Mouse (Mus musculus) limb, embryonic 14.5 days (tissue): ENCODE data around the gene Kcnk13. TPM values are rescaled to one million over a fixed set of nuclear protein-coding genes. Genes with fewer than 3 reads are reported as not detected.

Experiments
- ATAC-seq: fragments of 200-750 bp; cut with Nextera tagmentation; 2 replicates; pipeline ENCODE4 v1.8.0; 2017; ENCODE audit warnings: low read depth, moderate number of reproducible peaks, moderate TSS enrichment; ENCODE audit not compliant: low FRiP score
- DNase-seq: peaks from one replicate; pipeline ENCODE4 v3.0.0-alpha.2; 2015; ENCODE audit warnings: low spot score
- H3K27ac ChIP-seq: fragments of 300-500 bp; sonication (generic); replicated peaks from 2 replicates; pipeline ENCODE4 v1.5.1; 2014; ENCODE audit warnings: low read depth, mild to moderate bottlenecking, low read length, moderate library complexity, mixed read lengths
- H3K27me3 ChIP-seq: fragments of 300-500 bp; sonication (generic); 2 replicates; pipeline ENCODE4 v1.6.1; 2014; ENCODE audit warnings: low read length, mixed read lengths; ENCODE audit not compliant: control insufficient read depth, insufficient read depth
- H3K36me3 ChIP-seq: fragments of 300-500 bp; sonication (generic); 2 replicates; pipeline ENCODE4 v1.6.1; 2014; ENCODE audit warnings: mild to moderate bottlenecking, low read length, moderate library complexity, mixed read lengths; ENCODE audit not compliant: control insufficient read depth, insufficient read depth
- H3K4me1 ChIP-seq: fragments of 300-500 bp; sonication (generic); 2 replicates; pipeline ENCODE4 v1.6.1; 2014; ENCODE audit warnings: antibody characterized with exemption, low read length, mixed read lengths; ENCODE audit not compliant: control insufficient read depth, insufficient read depth
- H3K4me2 ChIP-seq: fragments of 300-500 bp; sonication (generic); replicated peaks from 2 replicates; pipeline ENCODE4 v1.6.1; 2014; ENCODE audit warnings: low read depth, mild to moderate bottlenecking, low read length, moderate library complexity; ENCODE audit not compliant: severe bottlenecking
- H3K4me3 ChIP-seq: fragments of 300-500 bp; sonication (generic); replicated peaks from 2 replicates; pipeline ENCODE4 v1.5.1; 2014; ENCODE audit warnings: low read length
- H3K9ac ChIP-seq: fragments of 300-500 bp; sonication (generic); 2 replicates; pipeline ENCODE4 v1.6.1; 2014; ENCODE audit warnings: mild to moderate bottlenecking, low read depth, low read length, moderate library complexity; ENCODE audit not compliant: severe bottlenecking
- H3K9me3 ChIP-seq: fragments of 300-500 bp; sonication (generic); 2 replicates; pipeline ENCODE4 v1.6.1; 2016; ENCODE audit warnings: low read length; ENCODE audit not compliant: control insufficient read depth
- POLR2A ChIP-seq: fragments of 200-500 bp; IDR thresholded peaks from 2 replicates; pipeline ENCODE4 v1.8.0; 2012; ENCODE audit warnings: inconsistent platforms, mild to moderate bottlenecking, moderate library complexity, borderline replicate concordance; ENCODE audit not compliant: insufficient read depth, insufficient read length; ENCODE audit errors: extremely low read depth
- WGBS: fragments of 180-500 bp; shearing (Covaris S2); extraction: QIAGEN DNeasy Blood & Tissue Kit; methylation state at CpG from one replicate; pipeline ENCODE4 v1.1.7; 2014; 5-methylcytosine and 5-hydroxymethylcytosine counted together
- polyA plus RNA-seq, 2 experiments: library from polyadenylated mRNA; depleted of rRNA in 1 of 2; stranded (reverse) in 1 of 2; unstranded in 1 of 2; fragments of >200 nt; fragmentation: Nextera tagmentation in 1 of 2; extraction: Ambion mirVana in 1 of 2; gene quantifications; 2 replicates each; pipeline versions ENCODE4 v1.2.1 to v1.2.3; 2012 to 2014

Gene Kcnk13
- polyA plus RNA-seq, 2 experiments = 1.7 to 2.4 TPM

GRCm38 (mm10) chr12:99973659-99974058 lies 9.4 kb downstream of the Kcnk13 start:
- H3K27ac ChIP-seq = no peak overlapping the region
- H3K27me3 ChIP-seq = 0 out of 2 replicates have a peak, but pooled peaks cover under 1% of the 10 kb centered on the region
- ATAC-seq (no peak), DNase-seq (no peak)
- H3K9me3 ChIP-seq = no peaks in the 10 kb centered on the region
- no peaks in the 10 kb centered on the region for H3K4me1 ChIP-seq
- no peak overlapping the region for H3K4me2 ChIP-seq
- H3K9ac ChIP-seq = no peak overlapping the region
- H3K36me3 ChIP-seq = no peaks in the 10 kb centered on the region
- no peak overlapping the region for H3K4me3 ChIP-seq
- WGBS = 77% methylated on average over 1 of the region's 1 CpGs
- no peak for TF ChIP-seq POLR2A

- Histone ChIP-seq H3K27ac (no peak overlapping the region), H3K4me3 (no peak overlapping the region), H3K4me2 (no peak overlapping the region), H3K36me3 (no peaks in the 10 kb centered on the region), H3K9me3 (no peaks in the 10 kb centered on the region), H3K27me3 (no peaks in the 10 kb centered on the region), H3K4me1 (no peaks in the 10 kb centered on the region), H3K9ac (no peak overlapping the region)
- DNase-seq (no peak), ATAC-seq (no peak)
- TF ChIP-seq POLR2A = no peak
- 86% methylated on average over 4 of the region's 4 CpGs for WGBS
Observed at GRCm38 (mm10) chr12:99979541-99979940, 15.2 kb downstream of the Kcnk13 start.

- no peak for ATAC-seq
- no peak overlapping the region for H3K4me2 ChIP-seq
- H3K4me1 ChIP-seq = no peaks in the 10 kb centered on the region
- H3K4me3 ChIP-seq = no peak overlapping the region
- H3K9ac ChIP-seq = no peak overlapping the region
- H3K27me3 ChIP-seq = no peaks in the 10 kb centered on the region
- no peak overlapping the region for H3K27ac ChIP-seq
- DNase-seq = no peak
- 94% methylated on average over 5 of the region's 5 CpGs for WGBS
- H3K9me3 ChIP-seq = 0 out of 2 replicates have a peak, but pooled peaks cover 3% of the 10 kb centered on the region
- no peaks in the 10 kb centered on the region for H3K36me3 ChIP-seq
- no peak for TF ChIP-seq POLR2A
Observed at GRCm38 (mm10) chr12:99986797-99987196, 22.5 kb downstream of the Kcnk13 start.

- ATAC-seq = no peak
- Histone ChIP-seq H3K36me3 (no peaks in the 10 kb centered on the region), H3K9me3 (0 out of 2 replicates have a peak, but pooled peaks cover 3% of the 10 kb centered on the region), H3K4me1 (no peaks in the 10 kb centered on the region), H3K9ac (no peak overlapping the region), H3K4me2 (no peak overlapping the region), H3K4me3 (no peak overlapping the region), H3K27ac (no peak overlapping the region), H3K27me3 (no peaks in the 10 kb centered on the region)
- DNase-seq = no peak
- 84% methylated on average over 2 of the region's 2 CpGs for WGBS
- no peak for TF ChIP-seq POLR2A
Observed at GRCm38 (mm10) chr12:99988144-99988543, 23.8 kb downstream of the Kcnk13 start.

- ATAC-seq (no peak), DNase-seq (no peak)
- Histone ChIP-seq H3K27me3 (no peaks in the 10 kb centered on the region), H3K9me3 (0 out of 2 replicates have a peak, but pooled peaks cover 3% of the 10 kb centered on the region), H3K4me2 (no peak overlapping the region), H3K36me3 (no peaks in the 10 kb centered on the region), H3K4me1 (no peaks in the 10 kb centered on the region), H3K4me3 (no peak overlapping the region), H3K9ac (no peak overlapping the region), H3K27ac (no peak overlapping the region)
- 85% methylated on average over 11 of the region's 11 CpGs for WGBS
- no peak for TF ChIP-seq POLR2A
Observed at GRCm38 (mm10) chr12:99992362-99992862, 28.1 kb downstream of the Kcnk13 start.
